Mouse (Mus musculus): ENCODE results near the gene Tchp.

GRCm38 (mm10) chr5:114737090-114737887, 29.7 kb downstream of the Tchp start:
- TF ChIP-seq CTCF (IDR thresholded peaks at IDR 0.05; ENCODE audit: low read depth) (no peak), EP300 (optimal IDR thresholded peaks at IDR 0.05) (no peak)

Measured in stomach, postnatal 0 days (tissue).